Mouse (Mus musculus) embryonic fibroblast, embryonic 13.5 days (primary cell): Measurements from ENCODE around the gene Plekha7.

Source experiments
- CTCF ChIP-seq: IDR thresholded peaks from 2 replicates; pipeline ENCODE4 v1.5.1; 2011; ENCODE audit warnings: mild to moderate bottlenecking, control low read depth, low read length, moderate library complexity, borderline replicate concordance; ENCODE audit not compliant: insufficient read depth
- POLR2A ChIP-seq: IDR thresholded peaks from 2 replicates; pipeline ENCODE4 v1.6.1; 2011; ENCODE audit warnings: low read depth, mild to moderate bottlenecking, control low read depth, low read length, moderate library complexity

- TF ChIP-seq CTCF: no peak
- no peak for TF ChIP-seq POLR2A
Observed at GRCm38 (mm10) chr7:116131390-116131789, 176.8 kb downstream of the Plekha7 start.
